Mouse (Mus musculus) ES-Bruce4 (cell line): ENCODE data around the gene Cnot2.

Experiments used
- CTCF ChIP-seq: IDR thresholded peaks from one replicate; pipeline ENCODE4 v1.8.1; 2011; ENCODE audit warnings: low read depth, low read length
- EP300 ChIP-seq: IDR thresholded peaks from 2 replicates; pipeline ENCODE4 v1.6.1; 2011; ENCODE audit warnings: low read depth, low read length; ENCODE audit not compliant: insufficient read depth
- POLR2A ChIP-seq: IDR thresholded peaks from one replicate; pipeline ENCODE4 v1.8.1; 2011; ENCODE audit warnings: low read length; ENCODE audit not compliant: insufficient read depth

DNA sequence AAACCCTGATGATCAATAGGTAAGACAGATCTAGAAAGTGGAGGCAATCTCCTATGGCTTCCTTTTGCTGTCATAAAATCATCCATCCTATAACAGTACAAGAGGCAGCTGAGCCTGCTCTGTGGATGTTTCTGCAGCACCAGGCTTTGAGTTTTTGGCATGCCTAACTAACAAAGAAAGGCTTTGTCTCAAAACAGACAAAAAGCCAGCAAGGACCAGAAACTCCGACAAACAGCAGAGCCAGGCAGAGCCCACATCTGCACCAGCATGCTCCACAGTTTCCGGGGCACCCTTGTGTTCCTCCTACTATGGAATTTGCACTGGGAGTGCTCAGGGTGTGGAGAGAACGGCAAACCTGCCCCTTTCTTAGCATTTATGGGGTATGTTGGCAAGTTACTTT is 47.0 kb downstream of the Cnot2 start:
- TF ChIP-seq POLR2A (no peak), CTCF (no peak), EP300 (no peak)
